Mouse (Mus musculus) retina, adult 2 months (tissue): ENCODE data around the gene Rgs6.

Source experiments
- DNase-seq: peaks from one replicate; pipeline ENCODE4 v3.0.0-alpha.2; 2012; ENCODE audit warnings: low read depth, low spot score

Rgs6 gene

GRCm38 (mm10) chr12:82756756-82757155 lies 168.7 kb downstream of the Rgs6 start:
- DNase-seq: no peak

DNA sequence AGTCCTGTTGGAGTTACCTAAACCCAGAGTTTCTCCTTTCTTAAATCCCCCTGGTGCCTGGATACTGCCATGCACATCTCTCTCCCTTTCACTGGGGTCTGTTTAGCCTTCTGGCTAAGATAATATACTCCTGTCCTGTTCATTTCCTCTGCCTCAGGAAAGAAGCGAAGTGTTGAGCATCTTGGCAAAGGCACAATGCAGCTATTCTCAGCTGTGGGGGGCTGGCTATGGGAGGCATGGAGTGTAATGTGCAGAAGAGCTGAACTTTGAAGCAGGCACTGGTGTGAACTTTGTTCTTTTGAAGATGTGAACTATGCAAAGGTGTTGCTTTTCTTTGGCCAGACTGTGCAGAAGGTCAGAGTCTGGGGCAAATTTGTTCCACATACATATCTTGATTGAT lies 169.3 kb downstream of the Rgs6 start:
- no peak for DNase-seq

DNA sequence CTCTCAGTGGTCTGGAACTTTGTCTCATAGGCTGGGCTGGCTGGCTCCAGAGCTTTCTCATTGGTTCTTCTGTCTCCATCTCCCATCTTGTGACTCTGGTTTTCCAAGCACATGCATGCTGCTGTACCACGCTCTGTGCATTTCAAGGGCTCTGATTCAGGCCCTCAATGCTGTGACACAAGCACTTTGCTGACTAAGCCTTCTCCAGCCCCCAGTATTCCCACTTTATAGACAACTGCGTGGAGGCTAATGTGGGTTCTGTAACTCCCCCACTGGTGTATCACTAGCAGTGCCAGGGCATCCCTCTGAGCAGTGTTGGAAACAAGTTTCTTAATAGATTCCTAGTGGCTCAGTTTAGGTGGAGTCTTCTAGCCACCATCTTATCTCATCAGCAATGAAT lies 174.0 kb downstream of the Rgs6 start:
- DNase-seq: no peak

- DNase-seq: no peak
Observed at GRCm38 (mm10) chr12:82768726-82769125, 180.6 kb downstream of the Rgs6 start.

- no peak for DNase-seq
Observed at GRCm38 (mm10) chr12:82772215-82772614, 184.1 kb downstream of the Rgs6 start.

- no peak for DNase-seq
Observed at GRCm38 (mm10) chr12:82774576-82774975, 186.5 kb downstream of the Rgs6 start.

GRCm38 (mm10) chr12:82776686-82777085 lies 188.6 kb downstream of the Rgs6 start:
- DNase-seq: no peak

GRCm38 (mm10) chr12:82780936-82781335 lies 192.8 kb downstream of the Rgs6 start:
- DNase-seq: no peak

DNA sequence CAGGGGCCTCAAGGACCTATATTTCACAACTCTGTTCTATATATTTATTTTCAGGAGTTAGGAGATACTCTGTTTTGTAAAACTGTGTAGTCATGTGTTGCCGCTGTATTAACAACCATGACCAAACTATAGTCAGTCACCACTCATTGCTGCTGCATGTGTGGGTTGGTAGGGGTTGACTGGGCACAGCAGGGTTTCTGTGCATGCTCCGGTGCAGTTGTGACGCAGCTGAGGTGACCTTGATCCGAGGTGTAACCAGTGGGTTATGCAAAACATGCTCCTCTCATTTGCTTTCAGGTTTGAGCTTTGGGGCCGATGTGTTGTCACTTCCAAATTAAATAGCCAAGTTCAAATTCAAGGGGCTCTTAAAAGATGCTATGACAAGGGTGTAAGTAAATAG lies 193.3 kb downstream of the Rgs6 start:
- no peak for DNase-seq

- DNase-seq: no peak
Observed at GRCm38 (mm10) chr12:82792122-82792521, 204.0 kb downstream of the Rgs6 start.

GRCm38 (mm10) chr12:82799892-82800291 lies 211.8 kb downstream of the Rgs6 start:
- DNase-seq: no peak

GRCm38 (mm10) chr12:82801736-82802135 lies 213.6 kb downstream of the Rgs6 start:
- no peak for DNase-seq

- no peak for DNase-seq
Observed at GRCm38 (mm10) chr12:82802711-82803110, 214.6 kb downstream of the Rgs6 start.

DNA sequence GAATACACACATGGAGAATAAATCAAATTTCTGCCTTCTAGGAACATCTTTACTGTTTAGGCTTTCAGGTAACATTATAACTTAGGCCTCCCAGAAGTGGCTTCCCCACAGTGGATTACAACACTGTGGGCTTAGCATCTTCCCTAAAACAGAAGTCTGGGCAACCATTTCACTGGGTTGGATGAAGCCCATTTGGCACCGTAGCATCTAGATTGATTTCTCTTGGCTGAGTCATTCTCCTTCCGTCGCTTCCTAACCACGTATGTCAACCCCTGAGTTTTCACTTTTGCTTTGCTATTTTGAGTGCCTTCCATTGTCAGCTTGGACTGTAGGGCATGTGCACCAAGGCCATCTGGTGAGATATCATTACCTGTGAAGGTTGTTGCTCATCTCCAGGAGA lies 217.1 kb downstream of the Rgs6 start:
- DNase-seq: no peak

- DNase-seq: no peak
Observed at GRCm38 (mm10) chr12:82810631-82811030, 222.5 kb downstream of the Rgs6 start.

DNA sequence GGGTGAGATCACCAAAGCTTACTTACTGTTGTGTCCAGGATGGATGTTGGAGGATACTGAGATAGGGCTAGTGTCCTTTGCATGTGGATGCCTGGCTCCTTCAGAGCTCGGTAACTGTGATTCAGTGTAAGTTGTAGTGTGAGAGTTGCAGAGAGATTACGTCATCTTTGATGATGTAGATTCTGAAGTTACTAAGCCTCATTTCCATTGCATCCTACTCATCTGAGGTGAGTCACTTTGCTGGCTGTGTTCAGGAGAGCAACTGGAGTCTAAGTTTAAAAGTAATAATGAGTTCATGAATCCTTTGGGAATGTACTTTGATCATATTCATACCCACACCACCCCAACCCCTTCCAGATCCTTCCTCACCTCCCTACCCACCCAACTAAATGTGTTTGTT lies 227.9 kb downstream of the Rgs6 start:
- no peak for DNase-seq

- DNase-seq: no peak
Observed at GRCm38 (mm10) chr12:82819328-82819727, 231.2 kb downstream of the Rgs6 start.

DNA sequence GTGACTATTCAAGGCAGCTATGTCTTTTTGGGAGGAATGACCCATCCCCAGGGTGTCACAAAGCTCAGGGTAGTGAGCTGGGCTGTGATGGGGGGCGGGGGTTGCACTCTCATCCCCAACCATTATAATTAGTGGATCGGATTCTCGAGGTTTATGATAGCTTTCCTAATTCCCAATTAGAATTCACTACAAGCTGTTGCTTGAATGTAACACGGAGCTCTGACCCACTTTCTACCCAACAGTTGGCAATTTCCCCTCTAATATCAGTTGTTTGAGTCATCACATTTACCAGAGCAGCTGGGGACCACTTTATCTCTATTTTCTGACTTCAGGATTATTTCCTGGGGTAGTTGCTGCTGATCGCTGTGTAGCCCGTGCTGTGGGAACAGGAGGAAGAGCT lies 231.9 kb downstream of the Rgs6 start:
- peak; percentile 18 for DNase-seq

DNA sequence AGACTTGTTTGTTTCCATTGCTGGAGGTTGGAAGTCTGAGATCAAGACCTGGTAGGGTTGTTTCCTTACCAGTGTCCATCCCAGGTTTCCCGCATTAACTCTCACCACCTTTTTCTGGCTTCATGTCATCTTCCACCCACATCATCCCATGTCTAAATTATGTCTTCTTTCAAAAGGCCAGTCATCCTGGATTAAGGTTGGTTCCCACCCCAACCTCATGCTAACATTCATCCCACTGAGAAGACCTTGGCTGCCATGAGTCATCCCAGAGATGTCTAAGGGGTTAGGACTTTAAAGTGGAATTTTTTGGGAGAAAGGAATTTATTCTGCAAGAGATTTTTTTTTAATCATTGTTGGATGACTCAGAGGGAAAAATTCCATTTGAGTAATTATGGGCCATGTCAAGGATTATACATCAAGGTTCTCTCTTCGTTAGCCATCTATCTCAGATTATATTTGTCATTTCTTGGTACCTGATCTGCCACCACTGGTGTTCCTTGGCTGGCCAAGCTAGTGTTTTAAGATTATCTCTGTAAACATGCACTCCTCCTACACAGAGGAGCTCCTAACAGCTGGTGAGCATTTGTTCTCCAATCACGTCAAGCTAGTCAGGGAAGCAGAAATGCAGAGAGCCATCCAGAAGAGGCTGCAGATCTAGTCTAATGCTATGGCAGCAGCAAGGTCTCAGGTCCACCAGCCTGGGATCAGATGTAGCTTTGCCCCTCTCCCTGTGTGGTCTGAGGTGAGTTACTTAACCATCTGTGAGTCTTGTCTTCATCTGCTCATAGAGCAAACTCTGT lies 234.9 kb downstream of the Rgs6 start:
- no peak for DNase-seq

- DNase-seq: no peak
Observed at GRCm38 (mm10) chr12:82830333-82830732, 242.2 kb downstream of the Rgs6 start.

- DNase-seq: no peak
Observed at GRCm38 (mm10) chr12:82838544-82838943, 250.5 kb downstream of the Rgs6 start.

DNA sequence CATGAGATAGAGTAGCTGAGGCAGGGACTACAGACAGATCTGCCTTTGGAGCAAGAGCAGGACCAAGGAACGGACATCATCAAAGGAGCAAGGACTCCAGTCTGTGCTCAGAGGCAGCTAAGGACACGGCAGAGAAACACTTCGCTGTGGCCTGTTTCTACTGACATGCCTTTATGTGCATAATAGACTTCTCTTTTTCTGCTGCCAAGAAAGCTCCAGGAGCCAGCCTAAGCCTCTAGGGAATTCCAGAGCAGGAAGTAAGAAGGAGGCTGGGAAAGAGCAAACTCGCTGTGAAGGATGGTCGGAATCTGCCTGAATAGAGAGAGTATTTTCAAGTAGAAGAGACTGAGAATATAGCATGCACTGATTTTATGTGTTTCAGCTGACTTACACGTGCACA lies 253.5 kb downstream of the Rgs6 start:
- DNase-seq: no peak

DNA sequence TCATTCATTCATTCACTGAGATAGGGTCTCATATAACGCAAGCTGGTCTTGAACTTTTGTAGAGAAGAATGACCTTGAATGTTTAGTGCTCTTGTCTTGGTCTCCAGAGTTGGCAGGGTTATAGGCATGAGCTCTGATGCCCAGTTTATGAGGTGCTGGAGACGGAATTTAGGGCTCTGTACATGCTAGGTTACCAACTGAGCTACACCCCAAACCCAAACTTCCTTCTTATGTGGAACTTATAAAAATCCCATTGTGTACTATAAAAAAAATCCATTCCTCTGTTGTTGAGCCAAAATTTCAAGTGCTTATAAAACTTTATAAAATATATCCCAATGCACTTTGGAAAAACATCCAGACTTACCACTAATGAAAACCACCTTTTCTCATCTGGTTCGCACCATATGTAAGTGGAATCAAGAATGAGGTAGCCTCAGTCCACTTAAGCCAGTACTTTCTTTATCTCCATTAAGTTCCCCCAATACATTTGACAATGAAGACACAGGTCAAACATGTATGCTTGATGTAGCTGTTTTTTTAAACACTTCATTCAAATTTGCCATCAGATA lies 260.3 kb downstream of the Rgs6 start:
- no peak for DNase-seq

GRCm38 (mm10) chr12:82854902-82855301 lies 266.8 kb downstream of the Rgs6 start:
- no peak for DNase-seq
